Mouse (Mus musculus) large intestine, adult 2 months (tissue): ENCODE measurements around the gene Suclg2. TPM values are rescaled to one million over a fixed set of nuclear protein-coding genes. Genes with fewer than 3 reads are reported as not detected.

Source experiments
- DNase-seq: peaks from one replicate; pipeline ENCODE4 v3.0.0-alpha.2; 2012; ENCODE audit warnings: low read depth, low spot score
- WGBS: fragments of 180-500 bp; shearing (Covaris S2); methylation state at CpG from one replicate; pipeline ENCODE4 v1.1.7; 2018; 5-methylcytosine and 5-hydroxymethylcytosine counted together
- polyA plus RNA-seq: library from polyadenylated mRNA; depleted of rRNA; stranded (reverse); fragments of >200 nt; gene quantifications from 2 replicates; pipeline ENCODE4 v1.2.3, GENCODE M21; 2012

The Suclg2 gene
- polyA plus RNA-seq, 1 experiment: 30.6 TPM

GRCm38 (mm10) chr6:95701786-95702185, 16.8 kb downstream of the Suclg2 start:
- WGBS: 15% methylated on average over 7 of the region's 7 CpGs
- DNase-seq: no peak

GRCm38 (mm10) chr6:95700981-95701610, 17.5 kb downstream of the Suclg2 start:
- no peak for DNase-seq
- 39% methylated on average over 2 of the region's 2 CpGs for WGBS

- 75% methylated on average over 5 of the region's 5 CpGs for WGBS
- no peak for DNase-seq
Measured at GRCm38 (mm10) chr6:95700191-95700590, 18.4 kb downstream of the Suclg2 start.

- no peak for DNase-seq
- 83% methylated on average over 3 of the region's 3 CpGs for WGBS
Measured at GRCm38 (mm10) chr6:95699326-95699725, 19.3 kb downstream of the Suclg2 start.

GRCm38 (mm10) chr6:95698536-95699162, 20.0 kb downstream of the Suclg2 start:
- no peak for DNase-seq
- WGBS: 63% methylated on average over 5 of the region's 6 CpGs

GRCm38 (mm10) chr6:95694910-95695309, 23.7 kb downstream of the Suclg2 start:
- DNase-seq: no peak
- 95% methylated on average over 4 of the region's 4 CpGs for WGBS

GRCm38 (mm10) chr6:95685242-95685641, 33.4 kb downstream of the Suclg2 start:
- no peak for DNase-seq
- 70% methylated on average over 4 of the region's 4 CpGs for WGBS

- DNase-seq: no peak
- 60% methylated on average over 3 of the region's 3 CpGs for WGBS
Measured at GRCm38 (mm10) chr6:95679718-95680117, 38.9 kb downstream of the Suclg2 start.

- DNase-seq: no peak
- 76% methylated on average over 3 of the region's 3 CpGs for WGBS
Measured at GRCm38 (mm10) chr6:95679261-95679660, 39.3 kb downstream of the Suclg2 start.

GRCm38 (mm10) chr6:95676951-95677350, 41.6 kb downstream of the Suclg2 start:
- WGBS: 96% methylated on average over 2 of the region's 2 CpGs

GRCm38 (mm10) chr6:95676439-95676838, 42.2 kb downstream of the Suclg2 start:
- DNase-seq: no peak
- WGBS: 88% methylated on average over 4 of the region's 4 CpGs

More at GRCm38 (mm10) chr6:95676951-95677350, 41.6 kb downstream of the Suclg2 start:
- DNase-seq: no peak

GRCm38 (mm10) chr6:95675059-95675705, 43.4 kb downstream of the Suclg2 start:
- no peak for DNase-seq
- WGBS: 58% methylated on average over 6 of the region's 6 CpGs

GRCm38 (mm10) chr6:95674651-95675050, 43.9 kb downstream of the Suclg2 start:
- 61% methylated on average over 1 of the region's 1 CpGs for WGBS
- no peak for DNase-seq

GRCm38 (mm10) chr6:95669335-95669729, 49.3 kb downstream of the Suclg2 start:
- no peak for DNase-seq
- WGBS: 61% methylated on average over 3 of the region's 3 CpGs

GRCm38 (mm10) chr6:95668629-95669334, 49.8 kb downstream of the Suclg2 start:
- WGBS: 96% methylated on average over 6 of the region's 6 CpGs
- DNase-seq: no peak

- DNase-seq: no peak
- WGBS: 97% methylated on average over 8 of the region's 8 CpGs
Measured at GRCm38 (mm10) chr6:95657671-95658070, 60.9 kb downstream of the Suclg2 start.

- DNase-seq: no peak
Measured at GRCm38 (mm10) chr6:95653662-95654061, 64.9 kb downstream of the Suclg2 start.

GRCm38 (mm10) chr6:95652774-95653173, 65.8 kb downstream of the Suclg2 start:
- DNase-seq: no peak
- WGBS: 68% methylated on average over 6 of the region's 6 CpGs

More at GRCm38 (mm10) chr6:95653662-95654061, 64.9 kb downstream of the Suclg2 start:
- WGBS: 90% methylated on average over 3 of the region's 3 CpGs

GRCm38 (mm10) chr6:95651391-95651876, 67.2 kb downstream of the Suclg2 start:
- no peak for DNase-seq
- WGBS: 78% methylated on average over 6 of the region's 6 CpGs

GRCm38 (mm10) chr6:95650082-95650722, 68.4 kb downstream of the Suclg2 start:
- no peak for DNase-seq
- 76% methylated on average over 13 of the region's 13 CpGs for WGBS
